Mouse (Mus musculus) stomach, postnatal 0 days (tissue): ENCODE measurements around the gene Sh3pxd2a.

ENCODE experiments used
- CTCF ChIP-seq: IDR thresholded peaks from 2 replicates; pipeline ENCODE4 v1.5.1; 2016; ENCODE audit warnings: antibody characterized with exemption, low read depth, mild to moderate bottlenecking, moderate library complexity
- EP300 ChIP-seq: optimal IDR thresholded peaks from 2 replicates; pipeline ENCODE3; 2016; ENCODE audit warnings: antibody characterized with exemption

DNA sequence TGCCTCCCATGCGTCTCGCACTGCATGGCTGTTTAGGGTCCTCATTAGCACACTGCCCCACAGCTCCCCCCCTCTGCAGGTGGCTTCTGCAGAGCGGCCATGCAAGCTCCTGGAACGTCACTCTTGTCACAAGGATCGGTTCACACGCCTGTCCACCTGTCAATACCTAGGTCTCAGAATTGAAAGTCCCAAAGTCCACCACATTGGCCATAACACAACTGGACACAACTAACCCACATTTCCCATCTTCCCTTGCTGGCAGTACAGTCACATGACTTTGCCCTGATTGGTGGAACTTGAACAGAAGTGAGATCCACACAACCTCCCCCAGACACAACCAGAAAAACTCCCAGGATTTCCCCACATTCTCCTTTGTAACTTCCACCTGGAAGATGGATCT is 53.9 kb downstream of the Sh3pxd2a start:
- TF ChIP-seq CTCF, result no peak
- no peak for TF ChIP-seq EP300
